Mouse (Mus musculus): ENCODE data around the gene Baiap2l1.

The Baiap2l1 gene

GRCm38 (mm10) chr5:144286591-144287266 is 71.2 kb downstream of the Baiap2l1 start:
- DNase-seq (ENCODE audit: low read depth, low spot score) = no peak

GRCm38 (mm10) chr5:144284599-144284998 is 73.3 kb downstream of the Baiap2l1 start:
- no peak for DNase-seq (ENCODE audit: low read depth, low spot score)

- no peak for DNase-seq (ENCODE audit: low read depth, low spot score)
These were observed 74.3 kb downstream of the Baiap2l1 start for GRCm38 (mm10) chr5:144283551-144284031.

- DNase-seq (ENCODE audit: low read depth, low spot score) = no peak
These were observed 75.2 kb downstream of the Baiap2l1 start for GRCm38 (mm10) chr5:144282470-144283260.

- no peak for DNase-seq (ENCODE audit: low read depth, low spot score)
These were observed 78.0 kb downstream of the Baiap2l1 start for GRCm38 (mm10) chr5:144279926-144280325.

- DNase-seq (ENCODE audit: low read depth, low spot score) = no peak
These were observed 78.8 kb downstream of the Baiap2l1 start for GRCm38 (mm10) chr5:144279081-144279541.

- DNase-seq (ENCODE audit: low read depth, low spot score) = no peak
These were observed 79.4 kb downstream of the Baiap2l1 start for GRCm38 (mm10) chr5:144278374-144278960.

- no peak for DNase-seq (ENCODE audit: low read depth, low spot score)
These were observed 80.8 kb downstream of the Baiap2l1 start for GRCm38 (mm10) chr5:144276898-144277630.

- no peak for DNase-seq (ENCODE audit: low read depth, low spot score)
These were observed 83.0 kb downstream of the Baiap2l1 start for GRCm38 (mm10) chr5:144274904-144275303.

- no peak for DNase-seq (ENCODE audit: low read depth, low spot score)
These were observed 86.1 kb downstream of the Baiap2l1 start for GRCm38 (mm10) chr5:144271772-144272171.

- DNase-seq (ENCODE audit: low read depth, low spot score) = no peak
These were observed 86.8 kb downstream of the Baiap2l1 start for GRCm38 (mm10) chr5:144271118-144271517.

- DNase-seq (ENCODE audit: low read depth, low spot score) = no peak
These were observed 87.5 kb downstream of the Baiap2l1 start for GRCm38 (mm10) chr5:144270420-144270819.

- no peak for DNase-seq (ENCODE audit: low read depth, low spot score)
These were observed 88.0 kb downstream of the Baiap2l1 start for GRCm38 (mm10) chr5:144269926-144270325.

GRCm38 (mm10) chr5:144267535-144268241 is 90.2 kb downstream of the Baiap2l1 start:
- no peak for DNase-seq (ENCODE audit: low read depth, low spot score)

GRCm38 (mm10) chr5:144263496-144263895 is 94.4 kb downstream of the Baiap2l1 start:
- DNase-seq (ENCODE audit: low read depth, low spot score) = no peak

- no peak for DNase-seq (ENCODE audit: low read depth, low spot score)
These were observed 94.8 kb downstream of the Baiap2l1 start for GRCm38 (mm10) chr5:144263082-144263481.

- no peak for DNase-seq (ENCODE audit: low read depth, low spot score)
These were observed 96.1 kb downstream of the Baiap2l1 start for GRCm38 (mm10) chr5:144261829-144262228.

- no peak for DNase-seq (ENCODE audit: low read depth, low spot score)
These were observed 96.6 kb downstream of the Baiap2l1 start for GRCm38 (mm10) chr5:144261309-144261708.

- no peak for DNase-seq (ENCODE audit: low read depth, low spot score)
These were observed 97.4 kb downstream of the Baiap2l1 start for GRCm38 (mm10) chr5:144260464-144260863.

- DNase-seq (ENCODE audit: low read depth, low spot score) = no peak
These were observed 98.7 kb downstream of the Baiap2l1 start for GRCm38 (mm10) chr5:144259228-144259627.

- no peak for DNase-seq (ENCODE audit: low read depth, low spot score)
These were observed 99.2 kb downstream of the Baiap2l1 start for GRCm38 (mm10) chr5:144258687-144259086.

Data from c-Kit-negative CD71-positive TER-119-positive erythroid progenitor cells, embryonic 14.5 days (primary cell).